Mouse (Mus musculus): ENCODE data around the gene Vax2.

DNA sequence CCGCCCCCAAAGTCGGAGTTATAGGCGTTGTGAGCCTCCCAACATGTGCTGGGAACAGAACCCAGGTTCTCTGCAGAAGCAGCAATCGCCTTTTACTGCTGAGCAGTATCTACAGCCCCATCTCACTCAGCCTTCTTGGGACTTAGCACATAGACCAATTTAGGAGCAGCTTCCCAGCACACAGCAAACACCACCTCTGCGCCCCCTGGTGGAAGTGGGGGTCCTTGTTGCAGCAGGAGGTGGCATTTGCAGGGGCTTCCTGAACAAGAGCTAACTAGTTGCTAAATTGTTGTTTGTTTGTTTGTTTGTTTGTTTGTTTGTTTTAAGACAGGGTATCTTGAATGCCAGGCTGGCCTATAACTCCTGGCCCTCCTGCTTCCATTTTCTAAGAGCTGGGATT is 20.1 kb downstream of the Vax2 start:
- TF ChIP-seq CTCF (IDR thresholded peaks at IDR 0.05; ENCODE audit: low read depth) (peak; percentile 79), EP300 (IDR thresholded peaks at IDR 0.05; ENCODE audit: low read depth) (no peak)

Data from heart, postnatal 0 days (tissue).